Mouse (Mus musculus): Measurements from ENCODE around the gene Tle2.

Gene Tle2

DNA sequence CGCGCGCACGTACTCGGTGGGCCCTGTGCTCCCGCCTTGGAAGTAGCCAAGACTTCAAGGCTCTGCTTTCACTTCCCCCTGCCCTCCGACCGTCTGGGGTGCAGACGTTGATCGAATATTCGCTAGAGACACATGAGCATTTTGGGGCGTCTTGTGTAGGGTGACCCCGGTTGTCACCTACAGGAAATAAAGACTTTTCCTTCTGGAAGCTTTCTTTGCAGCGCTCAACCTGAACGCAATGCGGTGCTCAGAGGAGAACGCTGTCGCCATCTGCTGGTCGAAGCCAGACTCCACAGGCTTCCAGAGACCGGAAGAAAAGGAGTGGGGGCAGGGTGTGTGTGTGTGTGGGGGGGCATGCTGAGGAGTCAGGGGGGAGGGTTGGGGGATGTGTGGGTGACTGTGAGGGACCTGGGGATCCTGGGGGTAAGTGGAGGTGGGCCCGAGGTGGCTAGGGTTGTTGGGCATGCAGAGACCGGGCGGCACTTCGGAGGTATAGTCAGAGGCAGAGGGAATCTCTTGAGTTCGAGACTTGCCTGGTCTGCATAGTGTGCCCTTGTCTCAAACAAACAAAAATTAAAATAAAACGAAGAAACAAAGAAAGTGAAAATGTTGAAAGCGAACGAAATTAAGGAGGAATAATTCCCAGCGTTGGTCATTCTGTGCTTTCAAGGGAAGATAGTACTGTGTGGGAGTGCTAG, 30.8 kb downstream of the Tle2 start:
- WGBS = 17% methylated on average over 29 of the region's 29 CpGs

DNA sequence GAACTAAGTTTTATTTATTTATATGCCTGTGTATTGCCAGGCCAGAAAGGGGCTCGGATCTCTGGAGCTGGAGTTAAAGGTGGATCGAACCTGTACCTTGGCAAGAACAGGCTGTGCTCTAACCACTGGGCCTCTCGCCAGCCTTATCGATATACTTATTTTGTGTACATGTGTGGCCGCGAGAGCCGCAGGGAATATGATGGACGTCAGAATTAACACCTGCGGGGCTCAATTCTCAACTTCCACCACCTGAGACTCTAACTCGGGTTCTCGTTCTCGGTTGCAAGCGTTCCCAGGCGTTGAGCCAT, 31.3 kb downstream of the Tle2 start:
- WGBS = under 1% methylated on average over 14 of the region's 14 CpGs

DNA sequence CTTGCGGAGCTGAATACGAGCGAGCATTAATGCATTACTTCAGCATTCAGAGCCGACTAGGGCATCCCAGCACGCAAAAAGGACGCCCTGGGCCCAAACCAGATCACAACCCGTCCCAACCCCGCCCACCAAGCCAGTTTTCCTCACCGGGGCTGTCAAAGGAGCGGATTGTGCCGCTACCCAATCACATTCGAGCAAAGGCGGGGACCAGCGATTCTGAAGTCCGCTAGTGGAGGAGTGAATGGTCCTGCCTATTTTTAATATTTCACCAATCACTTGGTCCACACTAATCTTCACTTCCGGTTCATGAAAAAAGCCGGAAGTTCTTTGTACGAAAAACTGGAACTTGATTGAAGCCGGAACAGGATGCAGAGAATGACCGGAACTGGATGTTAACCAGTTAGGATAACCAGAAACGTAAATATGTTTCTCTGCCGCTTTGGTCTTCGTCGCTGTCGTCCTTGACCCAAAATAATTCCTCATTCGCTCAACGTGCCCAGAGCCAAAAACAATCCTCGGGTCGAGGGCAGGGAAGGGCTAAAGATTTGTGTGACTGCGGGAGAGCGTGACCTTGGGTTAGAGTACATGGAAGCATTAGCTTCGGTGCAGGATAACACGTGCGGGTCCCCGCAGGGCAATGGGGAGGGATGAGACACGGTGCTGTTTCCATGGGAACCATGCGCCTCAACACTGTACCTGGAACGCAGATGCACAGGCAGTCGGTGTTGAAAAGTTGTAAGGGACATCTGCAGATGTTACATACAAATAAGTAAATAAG, 31.8 kb downstream of the Tle2 start, which contains the start of gene BC025920:
Gene BC025920 (plus strand): TSS at position 297 of the 778 bp plus-strand sequence.
- under 1% methylated on average over 39 of the region's 39 CpGs for WGBS

DNA sequence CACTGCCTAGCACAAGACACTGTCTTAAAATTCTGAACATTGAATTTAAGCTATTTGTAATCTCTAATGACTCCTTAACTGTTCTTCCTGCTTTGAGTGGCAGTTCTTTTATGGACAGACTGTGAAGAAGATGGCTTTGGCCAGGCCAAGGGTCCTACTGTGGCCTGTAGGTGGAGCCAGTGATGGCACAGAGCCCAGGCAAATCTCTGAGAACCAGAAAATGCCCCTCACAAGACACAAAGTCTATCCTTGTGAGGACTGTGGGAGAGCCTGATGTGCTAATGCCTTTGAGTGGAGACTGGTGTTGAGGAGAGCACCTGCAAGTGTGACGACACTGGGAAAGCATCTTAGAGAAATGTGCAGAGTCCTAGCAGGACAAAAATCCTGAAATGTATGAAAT, 33.9 kb downstream of the Tle2 start:
- WGBS = 90% methylated on average over 1 of the region's 1 CpGs

DNA sequence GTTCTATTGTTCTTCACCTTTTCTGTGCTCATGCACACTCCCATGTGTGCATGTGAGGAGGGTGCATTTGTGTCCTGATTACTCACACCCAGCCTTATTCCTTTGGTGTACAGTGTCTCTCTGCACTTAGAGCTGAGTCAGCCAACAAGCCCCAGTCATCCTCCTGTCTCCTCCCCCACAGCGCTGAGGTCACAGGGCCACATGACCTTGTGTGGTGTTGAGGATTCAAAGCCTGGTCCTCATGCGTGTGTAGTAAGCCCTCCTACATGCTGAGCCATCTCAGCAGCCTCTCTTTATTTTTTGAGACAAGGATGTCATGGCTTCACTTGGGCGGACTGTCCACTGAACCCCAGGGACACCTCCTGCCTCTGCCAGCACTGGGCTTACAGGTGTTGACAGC, 38.4 kb downstream of the Tle2 start:
- WGBS = 71% methylated on average over 3 of the region's 3 CpGs

DNA sequence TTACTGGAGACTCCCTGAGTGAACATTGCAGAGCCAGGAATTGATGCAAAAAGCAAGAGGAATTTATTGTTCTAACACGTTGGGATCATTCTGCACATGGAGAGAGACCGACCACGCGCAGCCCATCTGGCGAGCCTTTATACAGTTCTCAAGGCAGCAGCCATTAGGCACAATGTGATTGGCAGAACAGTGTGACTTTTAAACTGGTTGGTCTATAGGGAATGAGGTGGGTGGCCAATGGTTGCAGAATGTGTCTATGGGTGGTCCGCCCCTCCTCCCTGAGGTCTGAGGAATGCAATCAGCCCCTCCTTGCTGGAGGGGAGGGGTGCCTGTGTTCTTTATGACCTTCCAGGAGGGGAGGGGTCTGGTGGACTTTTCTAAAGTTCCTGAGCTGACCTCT, 41.1 kb downstream of the Tle2 start:
- 53% methylated on average over 6 of the region's 6 CpGs for WGBS

DNA sequence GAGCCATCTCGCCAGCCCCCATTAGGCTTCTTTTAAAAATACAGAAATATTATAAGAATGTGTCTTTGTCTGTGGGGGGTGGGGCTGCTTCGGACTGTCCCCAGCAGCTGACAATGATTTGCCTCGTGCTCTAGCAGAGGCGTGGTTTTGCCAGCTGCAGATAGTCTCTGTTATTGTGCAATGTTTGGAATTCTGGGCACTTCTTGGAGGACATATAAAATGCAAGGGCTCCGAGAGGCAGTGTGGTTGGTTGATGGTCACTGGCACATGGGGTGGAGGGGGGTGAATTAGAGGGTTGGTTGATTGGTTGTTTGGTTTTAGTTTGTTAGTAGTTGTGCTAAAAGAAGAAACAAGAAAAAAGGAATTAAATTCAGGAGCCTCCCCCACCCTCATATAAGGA, 45.6 kb downstream of the Tle2 start:
- 72% methylated on average over 5 of the region's 5 CpGs for WGBS

DNA sequence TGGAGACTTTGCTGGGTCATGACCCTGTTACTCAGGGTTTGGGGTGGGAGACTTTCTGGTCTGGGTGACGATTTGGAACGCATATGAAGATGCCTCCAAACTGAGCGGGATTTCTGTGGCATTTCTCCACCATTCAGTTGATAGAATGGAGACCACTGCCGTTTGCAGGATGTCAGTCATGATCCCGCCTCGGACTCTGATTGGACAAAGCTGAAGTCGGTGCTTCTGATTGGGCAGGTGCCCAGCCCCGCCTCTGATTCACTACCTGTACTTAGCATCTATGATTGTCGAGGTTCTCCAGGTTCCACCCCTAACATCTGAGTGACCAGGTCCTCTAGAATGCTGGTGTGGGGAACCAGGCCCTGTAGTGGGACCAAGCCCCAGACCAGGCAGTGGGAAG, 46.4 kb downstream of the Tle2 start:
- WGBS = 61% methylated on average over 9 of the region's 9 CpGs

DNA sequence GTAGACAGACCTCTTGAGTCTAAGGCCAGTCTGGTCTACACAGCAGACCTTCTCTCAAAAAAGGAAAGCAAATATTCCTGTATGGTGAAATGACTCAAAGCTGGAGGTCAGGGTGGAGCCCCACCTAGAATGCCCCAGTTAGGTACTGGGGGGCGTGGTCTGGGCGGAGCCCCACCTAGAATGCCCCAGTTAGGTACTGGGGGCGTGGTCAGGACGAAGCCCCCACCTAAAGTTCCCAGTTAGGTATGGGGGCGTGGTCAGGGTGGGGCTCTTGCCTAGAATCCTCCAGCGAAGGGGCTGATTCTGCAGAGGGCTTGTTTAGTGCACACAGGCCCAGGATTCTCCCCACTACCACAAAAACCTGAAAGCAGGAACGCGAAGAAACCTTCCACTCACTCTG, 49.1 kb downstream of the Tle2 start:
- WGBS = 64% methylated on average over 8 of the region's 8 CpGs

DNA sequence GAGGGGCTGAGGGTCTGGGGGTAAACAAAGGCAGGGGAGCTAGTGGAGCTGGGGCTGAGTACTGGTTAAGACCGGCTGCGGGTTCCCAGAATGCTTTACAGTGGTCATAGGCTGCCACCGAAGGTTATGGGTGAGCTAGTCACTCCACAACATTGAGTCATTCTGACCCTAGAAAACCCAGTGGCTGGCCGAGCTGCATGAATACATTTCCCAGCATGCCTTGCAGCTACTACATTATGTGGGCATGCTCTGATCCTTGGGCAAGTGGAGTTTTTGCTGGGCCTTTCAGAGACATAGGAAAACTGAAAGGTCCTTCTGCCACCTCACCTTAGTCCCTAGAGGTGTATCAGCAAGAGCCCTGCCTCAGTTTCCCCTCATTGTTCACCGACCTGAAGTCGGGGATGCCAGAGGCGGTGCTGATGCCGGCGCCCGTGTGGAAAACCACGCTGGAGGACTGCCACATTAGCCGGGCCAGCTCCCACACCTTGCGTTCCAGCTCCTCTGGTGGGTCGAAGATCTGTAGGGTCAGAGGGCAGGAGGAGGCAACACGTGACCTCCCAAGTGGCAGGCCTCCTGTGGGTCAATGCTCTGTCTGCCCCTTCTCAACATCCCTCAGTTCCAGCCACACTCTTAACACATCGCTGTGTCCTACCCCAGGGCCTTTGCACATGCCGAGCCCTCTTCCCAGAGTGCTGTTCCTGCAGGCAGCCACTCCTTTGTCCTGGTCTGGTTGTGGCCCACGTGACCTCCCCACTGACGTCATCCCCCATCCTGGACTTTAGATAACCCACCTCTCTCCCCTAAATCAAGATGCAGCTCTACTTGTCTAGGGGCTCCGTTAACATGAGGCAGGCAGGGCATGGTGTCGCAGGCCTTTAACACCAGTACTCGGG, 52.0 kb downstream of the Tle2 start:
- WGBS = 85% methylated on average over 22 of the region's 22 CpGs

DNA sequence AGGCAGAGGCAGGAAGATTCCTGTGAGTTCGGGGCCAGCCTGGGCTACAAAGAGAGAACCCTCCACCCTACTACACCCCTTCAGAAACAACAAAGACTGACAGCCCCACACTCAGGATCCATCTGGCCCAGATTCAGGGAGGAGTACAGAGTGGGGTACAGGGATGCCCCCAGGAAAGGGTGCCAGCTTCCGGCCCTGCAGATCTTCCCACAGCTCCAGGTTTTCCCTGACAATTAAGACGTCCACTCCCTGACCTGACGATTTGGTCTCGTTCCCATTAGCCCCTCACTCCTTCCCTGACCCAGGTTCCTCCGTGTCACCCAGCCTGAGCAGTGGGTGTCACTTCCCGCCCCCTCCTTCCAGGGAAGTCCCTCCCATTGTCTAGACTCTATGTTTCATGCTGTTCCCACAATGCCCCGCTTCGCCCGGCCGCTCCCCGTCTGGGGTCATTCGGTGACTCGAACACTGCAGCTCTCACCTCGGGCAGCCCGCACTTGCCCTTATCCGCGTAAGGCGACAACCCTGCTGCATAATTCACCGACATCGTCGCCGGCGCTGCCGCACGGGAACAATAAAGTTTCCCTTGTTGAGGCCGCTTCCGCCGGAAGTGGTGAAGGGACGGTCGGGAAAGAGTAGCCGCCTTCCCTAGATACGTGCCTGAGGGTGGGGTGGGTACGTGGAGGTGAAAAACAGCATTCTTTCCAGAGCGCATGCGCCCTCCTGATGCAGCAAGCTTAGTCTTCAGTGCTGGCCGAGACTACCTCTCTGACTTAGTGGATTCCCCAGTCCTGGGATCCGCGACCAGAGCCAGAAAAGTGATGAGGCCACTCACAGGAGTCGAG, 52.9 kb downstream of the Tle2 start, which contains the start of gene Sirt6:
Gene Sirt6 (minus strand): TSS at position 804 of the 842 bp plus-strand sequence.
- WGBS = 4% methylated on average over 40 of the region's 40 CpGs

DNA sequence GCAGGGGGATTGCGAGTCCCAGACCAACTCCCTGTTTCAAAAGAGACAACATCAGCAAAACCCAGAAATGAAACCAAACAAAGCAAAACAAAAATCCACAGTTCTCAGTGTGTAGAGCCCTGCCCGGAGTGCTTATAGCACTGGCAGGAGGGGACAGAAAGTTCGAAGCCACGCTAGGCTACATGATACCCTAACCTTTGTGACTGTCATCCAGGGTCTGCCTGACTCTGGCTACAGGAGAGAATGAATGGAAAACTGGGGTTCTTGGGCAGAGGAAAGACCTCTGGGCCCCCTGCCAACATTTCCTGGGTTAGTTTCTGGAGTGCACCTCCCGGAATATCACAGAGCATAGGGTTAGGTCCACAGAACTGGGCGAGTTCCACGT, 53.5 kb downstream of the Tle2 start:
- 45% methylated on average over 7 of the region's 7 CpGs for WGBS

DNA sequence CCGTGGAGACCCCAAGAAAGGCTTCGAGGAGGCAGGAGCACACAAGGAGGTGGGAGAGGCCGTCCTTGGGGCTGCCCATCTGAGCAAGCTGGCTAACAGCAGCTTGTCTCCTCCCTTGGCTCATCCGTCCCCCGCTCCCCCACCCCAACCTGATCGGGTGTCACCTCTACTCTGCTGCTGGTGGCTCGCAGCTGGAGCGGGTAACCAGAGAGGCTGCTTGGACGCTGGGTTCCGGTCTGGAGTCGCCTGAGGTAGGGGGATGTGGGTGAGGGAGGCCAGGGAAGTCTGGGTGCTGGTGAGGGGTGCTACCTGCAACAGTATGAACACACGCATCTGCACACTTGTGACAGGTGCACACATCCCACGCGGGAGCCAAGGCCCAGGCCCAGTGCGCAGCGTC, 54.0 kb downstream of the Tle2 start, which contains the start of gene Ankrd24:
Gene Ankrd24 (plus strand): TSS at position 151 of the 400 bp plus-strand sequence.
- 85% methylated on average over 16 of the region's 16 CpGs for WGBS

DNA sequence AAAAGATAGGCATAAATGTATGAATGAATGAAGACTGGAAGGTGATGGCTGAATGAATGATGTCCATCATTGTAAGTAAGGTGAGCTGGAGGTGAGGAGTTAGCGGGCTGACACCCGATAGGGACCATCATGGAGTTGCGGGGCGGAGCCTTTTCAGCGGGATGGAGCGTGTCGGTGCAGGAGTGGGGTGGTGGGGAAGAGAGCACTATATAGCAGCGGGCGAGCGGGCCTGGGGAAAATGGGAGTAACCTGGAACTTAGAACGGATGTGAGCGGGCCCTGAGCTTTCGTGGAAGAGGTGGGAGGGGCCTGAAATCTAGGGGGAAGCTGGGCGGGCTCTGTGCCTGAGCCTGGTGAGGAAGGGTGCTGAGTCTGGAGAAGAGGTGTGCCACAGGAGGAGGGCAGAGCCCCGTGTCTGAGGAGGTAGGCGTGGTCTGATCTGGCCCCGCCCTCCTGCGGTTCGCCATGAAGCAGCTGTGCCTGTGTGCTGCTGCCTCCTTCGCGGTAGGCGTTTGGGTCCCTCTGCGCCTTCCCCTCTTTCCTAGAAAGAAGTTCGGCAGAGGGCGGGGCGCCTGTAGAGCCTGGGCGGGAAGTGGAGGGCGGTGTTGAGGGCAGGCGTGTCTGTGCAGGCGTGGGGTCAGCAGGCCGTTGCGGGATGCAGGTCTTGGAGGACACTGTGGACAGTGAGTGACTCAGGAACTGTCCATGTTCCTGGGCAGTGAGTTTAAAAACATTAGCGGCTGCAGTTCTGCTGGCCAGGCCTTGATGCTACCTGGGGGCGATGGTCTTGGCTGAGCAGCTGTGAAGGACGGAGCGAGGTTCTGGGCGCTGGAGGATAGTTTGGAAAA, 59.1 kb downstream of the Tle2 start:
- whole genome bisulfite sequencing = 5% methylated on average over 37 of the region's 37 CpGs

DNA sequence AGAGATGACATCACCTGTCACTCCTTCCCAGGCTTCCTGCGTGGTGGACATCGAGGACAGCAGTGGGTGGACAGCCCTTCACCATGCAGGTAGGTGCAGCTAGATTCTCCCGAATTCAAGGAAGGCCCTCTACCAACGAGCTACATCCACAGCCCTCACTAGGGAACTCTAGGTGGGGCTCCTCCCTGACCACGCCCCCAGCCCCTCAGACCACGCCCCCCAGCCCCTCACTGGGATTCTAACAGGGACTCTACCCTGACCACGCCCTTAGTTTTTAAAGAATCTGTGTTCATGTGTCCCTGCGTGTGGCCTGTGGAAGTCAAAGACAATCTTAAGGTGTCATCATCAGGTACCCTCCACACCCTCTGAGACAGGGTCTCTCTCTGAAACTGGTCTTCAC, 62.0 kb downstream of the Tle2 start:
- 32% methylated on average over 8 of the region's 8 CpGs for WGBS

DNA sequence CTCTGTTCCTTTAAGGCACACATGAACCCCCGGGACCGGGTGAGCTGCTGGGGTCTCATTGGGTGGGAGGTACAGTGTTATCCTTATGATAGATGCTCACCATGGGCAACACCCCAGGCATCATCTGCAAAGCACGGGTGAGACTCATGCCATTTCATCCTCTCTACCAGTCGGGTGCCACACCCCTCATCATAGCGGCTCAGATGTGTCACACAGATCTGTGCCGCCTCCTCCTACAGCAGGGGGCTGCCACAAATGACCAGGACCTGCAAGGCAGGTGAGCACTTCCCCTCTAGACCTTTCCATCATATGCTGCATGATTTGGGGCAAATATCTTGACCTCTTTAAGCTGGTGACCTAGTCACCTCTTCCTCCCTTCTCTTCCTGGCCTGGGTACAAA, 63.7 kb downstream of the Tle2 start:
- 78% methylated on average over 6 of the region's 6 CpGs for WGBS
